Mouse (Mus musculus): ENCODE results near the gene Dqx1. TPM values are rescaled to one million over a fixed set of nuclear protein-coding genes. Genes with fewer than 3 reads are reported as not detected.

Gene Dqx1
- polyA plus RNA-seq, 1 experiment from 2014 or later, result 24.8 TPM

- H3K27me3 ChIP-seq (replicated peaks; ENCODE audit: control insufficient read depth, insufficient read depth, low read length), result peaks cover 58% of the 10 kb centered on the region
- H3K9ac ChIP-seq (ENCODE audit: low read depth, low read length), result no peak overlapping the region
- no peak overlapping the region for H3K4me2 ChIP-seq (replicated peaks; ENCODE audit: low read depth)
- H3K4me1 ChIP-seq (replicated peaks; ENCODE audit: control insufficient read depth, insufficient read depth, low read length), result no peaks in the 10 kb centered on the region
- H3K27ac ChIP-seq (ENCODE audit: low read depth, low read length), result no peak overlapping the region
- H3K9me3 ChIP-seq (ENCODE audit: control insufficient read depth), result no peaks in the 10 kb centered on the region
- H3K4me3 ChIP-seq (ENCODE audit: low read depth, low read length), result no peak overlapping the region
- 17% methylated on average over 6 of the region's 6 CpGs for WGBS
- no peak for TF ChIP-seq CTCF (IDR thresholded peaks at IDR 0.05; ENCODE audit: low read depth)
- ATAC-seq, result no peak
- peaks cover 22% of the 10 kb centered on the region; the same call in 1 of the 2 replicates for H3K36me3 ChIP-seq (ENCODE audit: control insufficient read depth, insufficient read depth)
Observed at GRCm38 (mm10) chr6:83084477-83084876, 26.8 kb downstream of the Dqx1 start.

GRCm38 (mm10) chr6:83086121-83087035, 28.7 kb downstream of the Dqx1 start, which contains the start of gene Lbx2:
TSS of gene Lbx2 (plus strand) at chr6:83086367.
- Histone ChIP-seq H3K4me3 (ENCODE audit: low read depth, low read length) (peak within 1 kb of the TSS; percentile 32; the same call in 1 of the 2 replicates), H3K9me3 (ENCODE audit: control insufficient read depth) (no peaks in the 10 kb centered on the region), H3K4me2 (replicated peaks; ENCODE audit: low read depth) (peak within 1 kb of the TSS; percentile 55), H3K4me1 (replicated peaks; ENCODE audit: control insufficient read depth, insufficient read depth, low read length) (no peaks in the 10 kb centered on the region), H3K36me3 (ENCODE audit: control insufficient read depth, insufficient read depth) (peaks cover 14% of the 10 kb centered on the region; the same call in 1 of the 2 replicates), H3K27ac (ENCODE audit: low read depth, low read length) (no peak within 1 kb of the TSS), H3K27me3 (replicated peaks; ENCODE audit: control insufficient read depth, insufficient read depth, low read length) (peaks cover 64% of the 10 kb centered on the region), H3K9ac (ENCODE audit: low read depth, low read length) (no peak within 1 kb of the TSS)
- no peak for TF ChIP-seq CTCF (IDR thresholded peaks at IDR 0.05; ENCODE audit: low read depth)
- 7% methylated on average over 42 of the region's 42 CpGs for WGBS
- ATAC-seq, result no peak

- H3K27me3 ChIP-seq (replicated peaks; ENCODE audit: control insufficient read depth, insufficient read depth, low read length), result peaks cover 64% of the 10 kb centered on the region
- H3K9ac ChIP-seq (ENCODE audit: low read depth, low read length), result no peak overlapping the region
- H3K4me2 ChIP-seq (replicated peaks; ENCODE audit: low read depth), result peak overlapping the region; percentile 55
- H3K36me3 ChIP-seq (ENCODE audit: control insufficient read depth, insufficient read depth), result 0 out of 2 replicates have a peak, but pooled peaks cover 6% of the 10 kb centered on the region
- H3K27ac ChIP-seq (ENCODE audit: low read depth, low read length), result no peak overlapping the region
- ATAC-seq, result no peak
- WGBS, result 3% methylated on average over 46 of the region's 47 CpGs
- H3K9me3 ChIP-seq (ENCODE audit: control insufficient read depth), result no peaks in the 10 kb centered on the region
- no peaks in the 10 kb centered on the region for H3K4me1 ChIP-seq (replicated peaks; ENCODE audit: control insufficient read depth, insufficient read depth, low read length)
- TF ChIP-seq CTCF (IDR thresholded peaks at IDR 0.05; ENCODE audit: low read depth), result no peak
- H3K4me3 ChIP-seq (ENCODE audit: low read depth, low read length), result peak overlapping the region; percentile 32
Observed at GRCm38 (mm10) chr6:83087205-83087925, 29.7 kb downstream of the Dqx1 start.

GRCm38 (mm10) chr6:83087926-83088260, 30.2 kb downstream of the Dqx1 start:
- Histone ChIP-seq H3K27ac (ENCODE audit: low read depth, low read length) (no peak overlapping the region), H3K4me1 (replicated peaks; ENCODE audit: control insufficient read depth, insufficient read depth, low read length) (no peaks in the 10 kb centered on the region), H3K9me3 (ENCODE audit: control insufficient read depth) (no peaks in the 10 kb centered on the region), H3K9ac (ENCODE audit: low read depth, low read length) (no peak overlapping the region), H3K4me3 (ENCODE audit: low read depth, low read length) (peak overlapping the region; percentile 32), H3K36me3 (ENCODE audit: control insufficient read depth, insufficient read depth) (0 out of 2 replicates have a peak, but pooled peaks cover under 1% of the 10 kb centered on the region), H3K27me3 (replicated peaks; ENCODE audit: control insufficient read depth, insufficient read depth, low read length) (peaks cover 61% of the 10 kb centered on the region), H3K4me2 (replicated peaks; ENCODE audit: low read depth) (peak overlapping the region; percentile 55)
- WGBS, result 16% methylated on average over 9 of the region's 9 CpGs
- no peak for ATAC-seq
- no peak for TF ChIP-seq CTCF (IDR thresholded peaks at IDR 0.05; ENCODE audit: low read depth)

- Histone ChIP-seq H3K9me3 (ENCODE audit: control insufficient read depth) (no peaks in the 10 kb centered on the region), H3K27me3 (replicated peaks; ENCODE audit: control insufficient read depth, insufficient read depth, low read length) (peaks cover 21% of the 10 kb centered on the region), H3K9ac (ENCODE audit: low read depth, low read length) (no peak overlapping the region), H3K4me1 (replicated peaks; ENCODE audit: control insufficient read depth, insufficient read depth, low read length) (no peaks in the 10 kb centered on the region), H3K36me3 (ENCODE audit: control insufficient read depth, insufficient read depth) (no peaks in the 10 kb centered on the region), H3K27ac (ENCODE audit: low read depth, low read length) (no peak overlapping the region), H3K4me3 (ENCODE audit: low read depth, low read length) (no peak overlapping the region), H3K4me2 (replicated peaks; ENCODE audit: low read depth) (no peak overlapping the region)
- ATAC-seq, result no peak
- TF ChIP-seq CTCF (IDR thresholded peaks at IDR 0.05; ENCODE audit: low read depth), result no peak
- WGBS, result 25% methylated on average over 6 of the region's 6 CpGs
Observed at GRCm38 (mm10) chr6:83092416-83093127, 34.9 kb downstream of the Dqx1 start.

- H3K9ac ChIP-seq (ENCODE audit: low read depth, low read length), result no peak overlapping the region
- no peak overlapping the region for H3K4me3 ChIP-seq (ENCODE audit: low read depth, low read length)
- ATAC-seq, result no peak
- 57% methylated on average over 6 of the region's 6 CpGs for WGBS
- H3K27me3 ChIP-seq (replicated peaks; ENCODE audit: control insufficient read depth, insufficient read depth, low read length), result no peaks in the 10 kb centered on the region
- H3K36me3 ChIP-seq (ENCODE audit: control insufficient read depth, insufficient read depth), result no peaks in the 10 kb centered on the region
- H3K9me3 ChIP-seq (ENCODE audit: control insufficient read depth), result no peaks in the 10 kb centered on the region
- no peak overlapping the region for H3K27ac ChIP-seq (ENCODE audit: low read depth, low read length)
- no peak overlapping the region for H3K4me2 ChIP-seq (replicated peaks; ENCODE audit: low read depth)
- no peak for TF ChIP-seq CTCF (IDR thresholded peaks at IDR 0.05; ENCODE audit: low read depth)
- H3K4me1 ChIP-seq (replicated peaks; ENCODE audit: control insufficient read depth, insufficient read depth, low read length), result no peaks in the 10 kb centered on the region
Observed at GRCm38 (mm10) chr6:83095968-83096367, 38.3 kb downstream of the Dqx1 start.

Data from intestine, postnatal 0 days (tissue).